Mouse (Mus musculus): ENCODE measurements at regions not wholly inside any gene's neighbourhood (a gene's known extent, or its start where the extent isn't known, plus 50 kb on each side); places are given as distances from the start of the nearest gene placed in this dataset.

DNA sequence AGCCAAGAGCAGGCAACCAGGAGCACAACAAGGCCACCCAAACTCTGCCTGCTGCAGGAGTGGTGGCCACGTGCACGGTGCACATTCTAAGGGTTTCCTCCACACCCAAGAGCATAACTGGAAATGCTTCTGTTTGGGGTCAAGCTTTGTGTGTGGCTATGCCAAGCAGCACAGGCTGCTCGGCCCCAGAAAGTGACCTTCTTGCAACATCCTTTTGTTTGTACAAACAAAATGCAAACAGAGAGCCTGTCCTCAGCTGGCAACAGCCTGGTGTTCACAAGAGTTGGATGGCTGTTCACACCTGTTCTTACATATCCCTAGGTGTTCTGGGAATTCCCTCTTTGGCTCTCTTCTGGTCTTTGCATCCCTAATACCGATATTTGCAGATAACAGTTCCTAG lies 126.8 kb upstream of the Tle4 start:
- H3K4me3 ChIP-seq = no peak overlapping the region
- H3K27me3 ChIP-seq = no peaks in the 10 kb centered on the region
- H3K36me3 ChIP-seq = no peaks in the 10 kb centered on the region
- H3K4me2 ChIP-seq = no peak overlapping the region
- no peak overlapping the region for H3K9ac ChIP-seq
- WGBS = 76% methylated on average over 4 of the region's 4 CpGs
- no peaks in the 10 kb centered on the region for H3K4me1 ChIP-seq
- no peaks in the 10 kb centered on the region for H3K9me3 ChIP-seq
- ATAC-seq (ENCODE audit: insufficient number of reproducible peaks, insufficient read depth, low FRiP score, low TSS enrichment, low read depth) = no peak
- no peak overlapping the region for H3K27ac ChIP-seq

DNA sequence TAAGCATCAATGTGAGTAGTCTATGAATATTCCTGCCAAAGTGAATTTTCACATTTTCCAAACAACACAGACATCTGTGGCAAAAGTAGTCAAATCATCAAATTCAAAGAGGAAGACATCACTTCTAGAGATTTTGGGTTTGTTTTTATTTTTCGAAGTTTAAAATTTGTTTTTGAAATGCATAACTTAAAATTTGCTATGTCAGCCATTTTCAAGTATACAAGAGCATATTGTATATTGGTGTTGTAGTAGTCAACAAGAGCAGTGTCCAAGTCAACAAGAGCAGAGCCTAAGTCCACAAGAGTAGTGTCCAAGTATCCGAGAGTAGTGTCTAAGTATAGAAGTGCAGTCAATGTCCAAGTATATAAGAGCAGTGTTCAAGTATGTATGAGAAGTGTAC lies 107.9 kb upstream of the Tle4 start:
- Histone ChIP-seq H3K4me2 (no peak overlapping the region), H3K36me3 (no peaks in the 10 kb centered on the region), H3K9ac (no peak overlapping the region), H3K4me1 (no peaks in the 10 kb centered on the region), H3K27me3 (no peaks in the 10 kb centered on the region), H3K4me3 (no peak overlapping the region), H3K9me3 (no peaks in the 10 kb centered on the region), H3K27ac (no peak overlapping the region)
- 93% methylated on average over 2 of the region's 2 CpGs for WGBS
- no peak for ATAC-seq (ENCODE audit: insufficient number of reproducible peaks, insufficient read depth, low FRiP score, low TSS enrichment, low read depth)

- no peak for ATAC-seq (ENCODE audit: insufficient number of reproducible peaks, insufficient read depth, low FRiP score, low TSS enrichment, low read depth)
- Histone ChIP-seq H3K9ac (no peak overlapping the region), H3K27ac (no peak overlapping the region), H3K36me3 (no peaks in the 10 kb centered on the region), H3K4me2 (no peak overlapping the region), H3K4me1 (no peaks in the 10 kb centered on the region), H3K9me3 (no peaks in the 10 kb centered on the region), H3K4me3 (no peak overlapping the region), H3K27me3 (no peaks in the 10 kb centered on the region)
- WGBS = 86% methylated on average over 4 of the region's 4 CpGs
Observed at GRCm38 (mm10) chr19:14701116-14701515, 103.3 kb upstream of the Tle4 start.

DNA sequence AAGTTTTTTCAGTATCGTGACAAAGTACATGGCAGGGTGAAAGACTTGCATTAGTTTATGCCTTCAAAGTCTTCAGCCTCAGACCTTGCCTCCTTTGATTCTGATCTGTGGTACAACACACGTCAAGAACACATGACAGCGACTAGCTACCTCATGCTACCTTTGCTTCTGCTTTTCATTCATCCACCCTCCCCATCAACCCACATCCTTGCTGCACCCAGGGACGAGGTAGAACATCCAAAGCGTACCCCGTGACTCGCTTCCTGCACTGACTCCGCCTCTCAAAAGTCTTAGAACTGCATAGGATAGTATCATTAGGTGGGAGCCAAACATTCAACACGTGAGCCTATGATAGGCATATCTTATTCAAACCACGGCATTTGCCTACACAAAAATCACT lies 97.5 kb upstream of the Tle4 start:
- WGBS = 91% methylated on average over 10 of the region's 10 CpGs
- Histone ChIP-seq H3K36me3 (no peaks in the 10 kb centered on the region), H3K9me3 (no peaks in the 10 kb centered on the region), H3K27me3 (no peaks in the 10 kb centered on the region), H3K4me3 (no peak overlapping the region), H3K9ac (no peak overlapping the region), H3K4me1 (no peaks in the 10 kb centered on the region), H3K27ac (no peak overlapping the region), H3K4me2 (no peak overlapping the region)
- ATAC-seq (ENCODE audit: insufficient number of reproducible peaks, insufficient read depth, low FRiP score, low TSS enrichment, low read depth) = no peak

- no peaks in the 10 kb centered on the region for H3K4me1 ChIP-seq
- no peak overlapping the region for H3K4me2 ChIP-seq
- peaks cover 6% of the 10 kb centered on the region for H3K9me3 ChIP-seq
- no peak overlapping the region for H3K4me3 ChIP-seq
- no peaks in the 10 kb centered on the region for H3K27me3 ChIP-seq
- H3K9ac ChIP-seq = no peak overlapping the region
- no peaks in the 10 kb centered on the region for H3K36me3 ChIP-seq
- H3K27ac ChIP-seq = no peak overlapping the region
- no peak for ATAC-seq (ENCODE audit: insufficient number of reproducible peaks, insufficient read depth, low FRiP score, low TSS enrichment, low read depth)
Observed at GRCm38 (mm10) chr19:14692183-14692582, 94.3 kb upstream of the Tle4 start.

DNA sequence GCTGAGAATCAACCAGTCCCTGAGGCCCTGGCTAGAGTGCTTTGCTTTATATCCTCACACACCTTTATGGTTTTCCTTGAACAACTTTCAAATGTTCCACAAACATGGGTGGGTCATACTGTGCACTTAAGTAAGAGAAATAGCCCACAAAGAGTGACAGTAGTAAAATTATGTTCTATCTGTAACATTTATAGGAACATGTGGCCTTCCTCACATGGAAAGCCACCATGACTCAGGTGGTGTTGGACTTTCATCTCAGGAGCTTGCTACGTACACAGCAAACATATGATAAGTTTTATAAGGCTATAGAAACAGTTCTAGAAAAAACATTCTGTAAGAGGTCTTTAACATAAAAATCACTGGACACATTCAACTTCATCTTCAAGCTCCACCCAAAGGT lies 87.8 kb upstream of the Tle4 start:
- Histone ChIP-seq H3K9me3 (peaks cover 6% of the 10 kb centered on the region), H3K9ac (no peak overlapping the region), H3K4me1 (peaks cover 3% of the 10 kb centered on the region; the same call in 1 of the 2 replicates), H3K4me3 (no peak overlapping the region), H3K4me2 (no peak overlapping the region), H3K27me3 (no peaks in the 10 kb centered on the region), H3K36me3 (no peaks in the 10 kb centered on the region), H3K27ac (no peak overlapping the region)
- 93% methylated on average over 1 of the region's 1 CpGs for WGBS
- ATAC-seq (ENCODE audit: insufficient number of reproducible peaks, insufficient read depth, low FRiP score, low TSS enrichment, low read depth) = no peak

GRCm38 (mm10) chr19:14684669-14685068 lies 86.8 kb upstream of the Tle4 start:
- Histone ChIP-seq H3K4me2 (no peak overlapping the region), H3K9me3 (peaks cover 6% of the 10 kb centered on the region), H3K4me1 (peaks cover 3% of the 10 kb centered on the region; the same call in 1 of the 2 replicates), H3K4me3 (no peak overlapping the region), H3K9ac (no peak overlapping the region), H3K27me3 (no peaks in the 10 kb centered on the region), H3K27ac (no peak overlapping the region), H3K36me3 (no peaks in the 10 kb centered on the region)
- WGBS = 43% methylated on average over 3 of the region's 3 CpGs
- no peak for ATAC-seq (ENCODE audit: insufficient number of reproducible peaks, insufficient read depth, low FRiP score, low TSS enrichment, low read depth)

GRCm38 (mm10) chr19:14681306-14681705 lies 83.5 kb upstream of the Tle4 start:
- Histone ChIP-seq H3K27me3 (no peaks in the 10 kb centered on the region), H3K9ac (no peak overlapping the region), H3K4me1 (peaks cover 3% of the 10 kb centered on the region; the same call in 1 of the 2 replicates), H3K4me3 (no peak overlapping the region), H3K36me3 (no peaks in the 10 kb centered on the region), H3K9me3 (no peaks in the 10 kb centered on the region), H3K27ac (no peak overlapping the region), H3K4me2 (no peak overlapping the region)
- 65% methylated on average over 11 of the region's 11 CpGs for WGBS
- no peak for ATAC-seq (ENCODE audit: insufficient number of reproducible peaks, insufficient read depth, low FRiP score, low TSS enrichment, low read depth)

DNA sequence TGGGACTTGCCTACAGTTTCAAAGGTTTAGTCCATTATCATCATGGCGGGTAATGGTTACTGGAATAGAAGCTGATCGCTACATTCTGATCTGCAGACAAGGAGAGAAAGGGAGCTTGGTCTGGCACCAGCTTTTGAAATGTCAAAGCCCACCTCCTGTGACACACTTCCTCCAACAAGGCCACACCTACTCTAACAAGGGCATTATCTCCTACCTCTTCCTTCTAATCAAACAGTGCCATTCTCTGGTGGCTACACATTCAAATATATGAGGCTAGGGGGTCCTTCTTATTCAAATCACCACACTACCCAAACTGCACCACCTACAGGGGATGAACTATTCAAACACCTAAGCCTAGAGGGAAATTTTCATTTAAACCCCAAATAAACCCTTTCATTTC lies 81.9 kb upstream of the Tle4 start:
- WGBS = 89% methylated on average over 2 of the region's 2 CpGs
- Histone ChIP-seq H3K4me3 (no peak overlapping the region), H3K4me1 (peaks cover 3% of the 10 kb centered on the region; the same call in 1 of the 2 replicates), H3K36me3 (no peaks in the 10 kb centered on the region), H3K27ac (no peak overlapping the region), H3K27me3 (no peaks in the 10 kb centered on the region), H3K4me2 (no peak overlapping the region), H3K9ac (no peak overlapping the region), H3K9me3 (no peaks in the 10 kb centered on the region)
- no peak for ATAC-seq (ENCODE audit: insufficient number of reproducible peaks, insufficient read depth, low FRiP score, low TSS enrichment, low read depth)

DNA sequence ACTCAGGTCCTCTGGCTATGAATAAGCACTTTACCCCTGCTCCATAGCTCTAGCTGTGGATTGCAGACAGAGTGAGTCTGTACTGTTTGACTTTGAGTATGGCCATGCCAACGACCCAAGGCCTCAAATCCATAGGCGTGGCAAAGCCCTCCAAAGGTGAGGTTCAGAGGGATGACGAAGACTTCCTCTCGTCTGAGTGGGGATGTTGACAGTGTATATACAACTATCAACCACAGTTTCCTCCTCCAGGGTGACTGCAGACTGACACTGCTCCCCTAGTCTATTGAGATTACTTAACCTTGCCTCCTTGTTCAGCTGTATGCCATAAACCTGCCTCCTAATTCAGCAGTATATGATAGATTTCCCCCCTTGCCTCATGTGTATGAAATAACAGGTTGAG lies 80.7 kb upstream of the Tle4 start:
- Histone ChIP-seq H3K9me3 (no peaks in the 10 kb centered on the region), H3K27ac (no peak overlapping the region), H3K4me2 (no peak overlapping the region), H3K4me1 (peaks cover 3% of the 10 kb centered on the region; the same call in 1 of the 2 replicates), H3K27me3 (no peaks in the 10 kb centered on the region), H3K9ac (no peak overlapping the region), H3K36me3 (no peaks in the 10 kb centered on the region), H3K4me3 (no peak overlapping the region)
- 88% methylated on average over 4 of the region's 4 CpGs for WGBS
- no peak for ATAC-seq (ENCODE audit: insufficient number of reproducible peaks, insufficient read depth, low FRiP score, low TSS enrichment, low read depth)

DNA sequence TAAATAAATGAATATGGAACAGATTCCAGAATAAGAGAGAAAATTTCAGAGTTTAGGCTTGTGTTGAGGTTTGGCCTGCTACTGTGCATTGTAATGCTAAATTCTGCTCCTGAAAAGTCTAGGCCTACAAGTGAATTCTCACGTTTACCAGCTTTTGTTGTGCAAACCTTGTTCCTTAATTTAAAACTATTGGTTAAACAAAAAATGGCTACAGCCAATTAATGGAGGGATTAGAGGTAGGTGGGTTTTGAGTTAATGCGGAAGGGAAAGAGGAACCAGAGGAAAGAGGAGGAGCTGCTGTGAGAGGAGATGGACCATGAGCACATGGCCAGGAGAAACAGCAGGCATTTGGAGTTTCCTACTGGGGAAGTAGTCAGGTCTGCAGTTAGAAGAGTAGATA lies 79.1 kb upstream of the Tle4 start:
- no peaks in the 10 kb centered on the region for H3K36me3 ChIP-seq
- H3K9me3 ChIP-seq = no peaks in the 10 kb centered on the region
- WGBS = 54% methylated on average over 2 of the region's 2 CpGs
- no peak overlapping the region for H3K27ac ChIP-seq
- no peak overlapping the region for H3K4me2 ChIP-seq
- H3K9ac ChIP-seq = no peak overlapping the region
- no peaks in the 10 kb centered on the region for H3K4me1 ChIP-seq
- no peak overlapping the region for H3K4me3 ChIP-seq
- no peaks in the 10 kb centered on the region for H3K27me3 ChIP-seq
- ATAC-seq (ENCODE audit: insufficient number of reproducible peaks, insufficient read depth, low FRiP score, low TSS enrichment, low read depth) = no peak

DNA sequence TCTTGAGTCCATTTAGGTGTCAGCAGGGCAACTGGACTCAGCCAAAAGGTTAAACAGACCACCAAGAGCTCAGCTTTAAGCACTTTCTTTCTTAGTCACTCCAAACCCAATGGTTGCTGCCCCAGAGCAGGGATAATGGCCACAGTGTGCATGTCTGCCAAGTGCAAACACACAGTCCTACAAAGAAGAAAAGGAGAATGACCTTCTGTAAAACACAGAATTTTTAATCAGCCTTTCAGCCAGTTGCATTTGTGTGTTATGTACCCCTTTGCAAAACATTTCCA lies 72.9 kb upstream of the Tle4 start:
- Histone ChIP-seq H3K27me3 (no peaks in the 10 kb centered on the region), H3K9ac (no peak overlapping the region), H3K36me3 (no peaks in the 10 kb centered on the region), H3K4me3 (no peak overlapping the region), H3K4me1 (peaks cover 14% of the 10 kb centered on the region), H3K4me2 (peak overlapping the region; percentile 44), H3K27ac (no peak overlapping the region), H3K9me3 (no peaks in the 10 kb centered on the region)
- ATAC-seq (ENCODE audit: insufficient number of reproducible peaks, insufficient read depth, low FRiP score, low TSS enrichment, low read depth) = no peak
